1 mouse cellular context compared by ENCODE assay signal in genomic region chr2:31950058-31950871, GRCm38 (mm10).
TF ChIP-seq lines count a peak whose summit lies in the region.

Gene Aif1l (plus strand): TSS chr2:31950139.

TF ChIP-seq in MEL, 35 proteins besides CTCF, POLR2A, EP300 and RAD21 (continued from another document):
- TF ChIP-seq NRF1 (IDR thresholded peaks at IDR 0.05; ENCODE audit: insufficient read depth, low read depth, low read length, poor library complexity, severe bottlenecking) = no peak
- TF ChIP-seq CHD1 (IDR thresholded peaks at IDR 0.05; ENCODE audit: low read depth, low read length) = no peak
- TF ChIP-seq E2F4 (IDR thresholded peaks at IDR 0.05; ENCODE audit: borderline replicate concordance, low read depth, low read length) = no peak
- no peak for TF ChIP-seq ZNF384 (IDR thresholded peaks at IDR 0.05; ENCODE audit: low read depth, low read length)
